Mouse (Mus musculus): ENCODE results near the gene Npr2.

Npr2 gene

GRCm38 (mm10) chr4:43668782-43669427 lies 37.2 kb downstream of the Npr2 start, which contains the start of the genes Tmem8b and Fam221b:
Tmem8b (plus strand) TSS chr4:43668971.
Fam221b (minus strand) TSS chr4:43669145.
- in situ Hi-C loops (cut with MboI; ENCODE audit: unreplicated experiment in 2 of 2) = no loop called here

GRCm38 (mm10) chr4:43669428-43669794 lies 37.7 kb downstream of the Npr2 start:
- in situ Hi-C loops (cut with MboI; ENCODE audit: unreplicated experiment in 2 of 2) = no loop called here

- in situ Hi-C loops (cut with MboI; ENCODE audit: unreplicated experiment in 2 of 2) = no loop called here
These were observed 40.3 kb downstream of the Npr2 start for GRCm38 (mm10) chr4:43672070-43672469.

- in situ Hi-C loops (cut with MboI; ENCODE audit: unreplicated experiment in 2 of 2) = no loop called here
These were observed 42.0 kb downstream of the Npr2 start for GRCm38 (mm10) chr4:43673703-43674102.

- in situ Hi-C loops (cut with MboI; ENCODE audit: unreplicated experiment in 2 of 2) = no loop called here
These were observed 43.2 kb downstream of the Npr2 start for GRCm38 (mm10) chr4:43674974-43675373.

GRCm38 (mm10) chr4:43675608-43676007 lies 43.9 kb downstream of the Npr2 start:
- in situ Hi-C loops (cut with MboI; ENCODE audit: unreplicated experiment in 2 of 2) = no loop called here

GRCm38 (mm10) chr4:43678541-43678940 lies 46.8 kb downstream of the Npr2 start:
- in situ Hi-C loops (cut with MboI; ENCODE audit: unreplicated experiment in 2 of 2) = no loop called here

- in situ Hi-C loops (cut with MboI; ENCODE audit: unreplicated experiment in 2 of 2) = no loop called here
These were observed 47.8 kb downstream of the Npr2 start for GRCm38 (mm10) chr4:43679416-43680043.

- in situ Hi-C loops (cut with MboI; ENCODE audit: unreplicated experiment in 2 of 2) = no loop called here
These were observed 58.3 kb downstream of the Npr2 start for GRCm38 (mm10) chr4:43690021-43690420.

GRCm38 (mm10) chr4:43691026-43691425 lies 59.3 kb downstream of the Npr2 start:
- in situ Hi-C loops (cut with MboI; ENCODE audit: unreplicated experiment in 2 of 2) = no loop called here

- in situ Hi-C loops (cut with MboI; ENCODE audit: unreplicated experiment in 2 of 2) = no loop called here
These were observed 62.1 kb downstream of the Npr2 start for GRCm38 (mm10) chr4:43693806-43694241.

GRCm38 (mm10) chr4:43694439-43695248 lies 62.9 kb downstream of the Npr2 start:
- in situ Hi-C loops (cut with MboI; ENCODE audit: unreplicated experiment in 2 of 2) = no loop called here

- in situ Hi-C loops (cut with MboI; ENCODE audit: unreplicated experiment in 2 of 2) = no loop called here
These were observed 63.5 kb downstream of the Npr2 start for GRCm38 (mm10) chr4:43695249-43695671.

GRCm38 (mm10) chr4:43696561-43696960 lies 64.8 kb downstream of the Npr2 start:
- in situ Hi-C loops (cut with MboI; ENCODE audit: unreplicated experiment in 2 of 2) = no loop called here

GRCm38 (mm10) chr4:43700707-43701106 lies 69.0 kb downstream of the Npr2 start, which contains the start of gene Olfr70:
Olfr70 (minus strand) TSS chr4:43700807.
- in situ Hi-C loops (cut with MboI; ENCODE audit: unreplicated experiment in 2 of 2) = loop anchor here (10.0 to 25.0 kb wide), 2 partner anchors 638 to 656 kb away; partner anchors contain the start of genes Fam214b (in 1 of the 2) and Unc13b (in 1 of the 2)
